Mouse (Mus musculus) cortical plate, adult 2 months (tissue): ENCODE measurements around the gene Apoa2.

Experiments used
- CTCF ChIP-seq: fragments of 200-500 bp; IDR thresholded peaks from 2 replicates; pipeline ENCODE4 v1.5.1; 2011; ENCODE audit warnings: mild to moderate bottlenecking, control low read depth, low read length; ENCODE audit not compliant: insufficient read depth; ENCODE audit errors: extremely low read depth
- POLR2A ChIP-seq: fragments of 200-500 bp; IDR thresholded peaks from 2 replicates; pipeline ENCODE4 v1.6.1; 2011; ENCODE audit warnings: mild to moderate bottlenecking, low read length, control low read depth; ENCODE audit not compliant: insufficient read depth; ENCODE audit errors: extremely low read depth

DNA sequence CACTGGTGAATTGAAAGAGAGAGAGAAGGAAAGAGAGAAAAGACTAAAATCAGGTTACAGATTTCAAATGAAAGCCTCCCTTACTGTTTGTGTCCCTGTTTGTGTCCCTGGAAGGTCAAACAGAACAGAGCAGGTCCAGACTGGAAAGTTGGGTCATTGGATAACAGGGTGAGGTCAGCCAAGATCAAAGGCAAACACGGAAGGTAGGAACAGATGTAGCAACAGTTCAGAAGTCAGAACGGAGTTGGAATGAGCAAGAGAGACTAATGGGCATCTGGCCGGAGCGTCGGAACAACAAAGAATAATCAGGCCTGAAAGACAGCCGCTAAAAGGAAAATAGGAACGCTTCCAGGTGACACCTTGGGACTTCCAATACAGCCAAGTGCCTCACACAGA, 20.6 kb upstream of the Apoa2 start:
- TF ChIP-seq POLR2A (no peak), CTCF (no peak)
